Mouse (Mus musculus): Measurements from ENCODE around the gene Igf2r. TPM values are rescaled to one million over a fixed set of nuclear protein-coding genes. Genes with fewer than 3 reads are reported as not detected.

Gene Igf2r
- total and polyA plus RNA-seq, 3 experiments = 20.3 to 75.5 (median 74.3) TPM

DNA sequence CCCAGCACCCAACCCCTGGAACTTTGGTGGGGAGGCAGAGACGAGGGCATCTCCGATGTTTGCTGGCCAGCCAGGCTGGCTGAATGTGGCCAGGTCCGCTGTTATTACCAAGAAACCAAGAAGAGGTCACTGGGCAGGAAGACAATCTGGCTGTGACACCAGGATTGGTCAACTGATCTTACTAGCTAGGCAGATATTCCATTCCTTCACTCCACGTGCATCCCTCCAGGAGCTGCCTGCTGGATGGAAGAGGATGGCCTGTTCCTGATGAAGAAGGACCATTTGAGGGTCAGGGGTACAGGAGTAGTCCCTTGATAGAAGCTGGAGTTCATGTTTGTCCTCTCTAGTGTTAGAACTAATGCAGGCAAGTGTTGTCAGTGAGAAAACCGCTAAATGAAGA, 1.0 kb upstream of the Igf2r start:
- ATAC-seq (ENCODE audit: extremely low read depth, insufficient number of reproducible peaks, low FRiP score, poor library complexity, severe bottlenecking) = no peak
- Histone ChIP-seq H3K27me3 (ENCODE audit: insufficient read depth, low read length) (no peaks in the 10 kb centered on the region), H3K4me1 (ENCODE audit: insufficient read depth, low read depth, low read length) (peaks cover 29% of the 10 kb centered on the region), H3K36me3 (replicated peaks) (peaks cover 77% of the 10 kb centered on the region), H3K4me3 (ENCODE audit: low read depth, low read length) (no peak overlapping the region; the same call in 1 of the 2 replicates), H3K9me3 (replicated peaks) (peaks cover 17% of the 10 kb centered on the region)
- DNase-seq (ENCODE audit: low spot score) = no peak
- TF ChIP-seq POLR2AphosphoS5 (IDR thresholded peaks at IDR 0.05; ENCODE audit: insufficient replicate concordance, low read depth, low read length) = no peak

DNA sequence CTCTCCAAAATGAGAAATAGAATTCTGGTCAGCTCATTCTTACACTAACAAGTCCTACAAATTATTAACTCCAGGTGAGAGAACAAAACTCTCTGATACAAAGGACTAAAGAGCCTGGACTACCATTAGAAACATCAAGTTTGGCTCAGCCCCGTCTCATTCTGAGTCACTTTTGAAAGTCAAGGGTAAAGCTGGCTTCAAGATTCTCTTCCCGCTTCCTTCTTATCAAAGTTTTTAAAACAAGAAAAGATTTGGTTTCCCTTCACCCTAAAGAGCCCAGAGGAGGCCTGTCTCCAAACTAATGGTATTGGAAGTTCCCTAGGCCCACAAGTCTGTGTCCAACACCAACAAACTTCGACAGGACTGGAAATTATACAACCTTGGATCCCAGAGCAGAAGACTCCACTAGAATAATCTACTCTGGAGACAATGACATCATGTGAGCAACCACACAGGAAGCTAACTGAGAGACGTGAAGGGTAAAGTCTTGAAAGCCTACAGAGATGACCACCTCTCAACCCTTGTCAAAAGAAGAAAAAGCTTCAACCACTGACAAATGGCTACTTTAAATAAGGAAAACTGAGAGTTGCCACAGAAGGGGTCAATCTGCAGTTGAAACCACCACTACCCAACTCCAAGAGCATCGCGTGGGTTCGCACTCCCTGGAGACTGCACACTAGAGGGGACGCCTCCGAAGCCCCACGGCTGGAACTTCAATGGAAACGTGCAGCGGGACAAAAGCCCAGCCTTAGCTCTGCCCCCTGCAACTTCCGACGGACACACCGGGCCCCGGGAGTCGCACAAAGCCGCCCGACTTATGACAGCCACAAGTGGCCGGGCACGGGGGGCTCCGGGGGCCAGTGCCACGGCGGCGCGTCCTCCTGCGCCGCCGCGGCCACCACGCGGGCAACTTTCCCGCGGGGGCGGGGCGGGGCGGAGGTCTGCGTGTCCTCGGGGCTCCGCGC, 767 bp downstream of the Igf2r start:
- ATAC-seq (ENCODE audit: extremely low read depth, insufficient number of reproducible peaks, low FRiP score, poor library complexity, severe bottlenecking) (no peak), DNase-seq (ENCODE audit: low spot score) (no peak)
- peaks cover 37% of the 10 kb centered on the region for H3K4me1 ChIP-seq (ENCODE audit: insufficient read depth, low read depth, low read length)
- peaks cover 17% of the 10 kb centered on the region for H3K9me3 ChIP-seq (replicated peaks)
- peaks cover 83% of the 10 kb centered on the region for H3K36me3 ChIP-seq (replicated peaks)
- TF ChIP-seq GATA1 (IDR thresholded peaks at IDR 0.05; ENCODE audit: borderline replicate concordance, low read length) = no peak
- TF ChIP-seq GATA2 (IDR thresholded peaks at IDR 0.05; ENCODE audit: borderline replicate concordance, low read depth, low read length) = no peak
- TF ChIP-seq CTCF (IDR thresholded peaks at IDR 0.05; ENCODE audit: low read depth, low read length) = no peak
- no peak for TF ChIP-seq TAL1 (conservative IDR thresholded peaks at IDR 0.05; ENCODE audit: low read depth, low read length)
- peak overlapping the region; percentile 85 for H3K4me3 ChIP-seq (ENCODE audit: low read depth, low read length)
- H3K27me3 ChIP-seq (ENCODE audit: insufficient read depth, low read length) = no peaks in the 10 kb centered on the region

DNA sequence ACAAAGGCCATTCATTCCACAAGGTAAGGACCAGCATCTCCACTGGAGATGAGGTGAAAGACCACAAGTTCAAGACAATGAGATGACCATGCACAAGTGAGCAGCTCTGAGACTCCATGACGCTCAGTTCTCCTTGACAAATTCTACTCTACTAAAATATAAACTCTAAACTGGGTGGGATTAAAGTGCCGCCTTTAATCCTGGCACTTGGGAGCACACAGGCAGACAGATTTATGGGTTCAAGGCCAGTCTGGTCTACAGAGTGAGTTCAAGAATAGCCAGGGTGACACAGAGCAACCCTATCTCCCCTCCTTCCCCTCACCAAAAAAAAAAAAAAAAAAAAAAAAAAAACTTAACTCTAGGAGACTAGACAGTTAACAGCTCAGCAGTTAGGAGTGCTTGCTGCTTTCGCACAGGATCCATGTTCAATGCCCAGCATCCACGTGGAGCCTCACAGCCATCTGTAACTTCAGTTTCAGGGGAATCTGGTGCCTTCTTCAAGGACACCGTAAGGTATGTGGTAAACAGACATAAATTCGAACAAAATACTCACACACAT, 2.1 kb downstream of the Igf2r start:
- DNase-seq (ENCODE audit: low spot score) = no peak
- ATAC-seq (ENCODE audit: extremely low read depth, insufficient number of reproducible peaks, low FRiP score, poor library complexity, severe bottlenecking) = no peak
- TF ChIP-seq GATA2 (IDR thresholded peaks at IDR 0.05; ENCODE audit: borderline replicate concordance, low read depth, low read length) = no peak
- Histone ChIP-seq H3K27me3 (ENCODE audit: insufficient read depth, low read length) (no peaks in the 10 kb centered on the region), H3K4me3 (ENCODE audit: low read depth, low read length) (peak overlapping the region; percentile 40; the same call in 1 of the 2 replicates), H3K4me1 (ENCODE audit: insufficient read depth, low read depth, low read length) (peaks cover 39% of the 10 kb centered on the region), H3K36me3 (replicated peaks) (peaks cover 89% of the 10 kb centered on the region), H3K9me3 (replicated peaks) (peaks cover 17% of the 10 kb centered on the region)

DNA sequence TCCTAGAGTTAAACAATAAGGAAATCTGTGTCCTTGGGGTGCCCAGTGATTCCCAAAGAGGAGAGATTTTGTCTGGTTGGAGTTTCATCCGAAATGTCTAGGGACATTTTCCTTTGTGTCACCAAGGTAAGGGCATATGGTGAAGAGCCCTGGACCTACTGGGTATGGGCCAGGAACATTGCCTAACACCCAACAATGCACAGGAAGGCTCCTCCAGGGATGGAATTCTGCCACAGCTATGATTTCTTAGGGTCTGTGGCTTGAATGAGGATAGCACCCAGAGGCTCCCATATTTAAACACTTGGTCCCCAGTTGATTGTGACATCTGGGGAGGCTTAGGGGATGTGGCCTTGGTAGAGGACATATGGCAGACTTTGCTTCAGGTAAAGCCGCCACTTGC, 6.1 kb downstream of the Igf2r start:
- DNase-seq (ENCODE audit: low spot score) = no peak
- H3K36me3 ChIP-seq (replicated peaks) = peaks cover 96% of the 10 kb centered on the region
- no peaks in the 10 kb centered on the region for H3K27me3 ChIP-seq (ENCODE audit: insufficient read depth, low read length)
- H3K4me3 ChIP-seq (ENCODE audit: low read depth, low read length) = no peak overlapping the region
- no peak for ATAC-seq (ENCODE audit: extremely low read depth, insufficient number of reproducible peaks, low FRiP score, poor library complexity, severe bottlenecking)
- peaks cover 66% of the 10 kb centered on the region for H3K4me1 ChIP-seq (ENCODE audit: insufficient read depth, low read depth, low read length)
- no peak for TF ChIP-seq POLR2AphosphoS5 (IDR thresholded peaks at IDR 0.05; ENCODE audit: insufficient replicate concordance, low read depth, low read length)
- no peak for TF ChIP-seq TAL1 (conservative IDR thresholded peaks at IDR 0.05; ENCODE audit: low read depth, low read length)
- no peak for TF ChIP-seq CTCF (IDR thresholded peaks at IDR 0.05; ENCODE audit: low read depth, low read length)
- TF ChIP-seq GATA1 (IDR thresholded peaks at IDR 0.05; ENCODE audit: borderline replicate concordance, low read length) = no peak
- no peak for TF ChIP-seq GATA2 (IDR thresholded peaks at IDR 0.05; ENCODE audit: borderline replicate concordance, low read depth, low read length)
- H3K9me3 ChIP-seq (replicated peaks) = no peaks in the 10 kb centered on the region

DNA sequence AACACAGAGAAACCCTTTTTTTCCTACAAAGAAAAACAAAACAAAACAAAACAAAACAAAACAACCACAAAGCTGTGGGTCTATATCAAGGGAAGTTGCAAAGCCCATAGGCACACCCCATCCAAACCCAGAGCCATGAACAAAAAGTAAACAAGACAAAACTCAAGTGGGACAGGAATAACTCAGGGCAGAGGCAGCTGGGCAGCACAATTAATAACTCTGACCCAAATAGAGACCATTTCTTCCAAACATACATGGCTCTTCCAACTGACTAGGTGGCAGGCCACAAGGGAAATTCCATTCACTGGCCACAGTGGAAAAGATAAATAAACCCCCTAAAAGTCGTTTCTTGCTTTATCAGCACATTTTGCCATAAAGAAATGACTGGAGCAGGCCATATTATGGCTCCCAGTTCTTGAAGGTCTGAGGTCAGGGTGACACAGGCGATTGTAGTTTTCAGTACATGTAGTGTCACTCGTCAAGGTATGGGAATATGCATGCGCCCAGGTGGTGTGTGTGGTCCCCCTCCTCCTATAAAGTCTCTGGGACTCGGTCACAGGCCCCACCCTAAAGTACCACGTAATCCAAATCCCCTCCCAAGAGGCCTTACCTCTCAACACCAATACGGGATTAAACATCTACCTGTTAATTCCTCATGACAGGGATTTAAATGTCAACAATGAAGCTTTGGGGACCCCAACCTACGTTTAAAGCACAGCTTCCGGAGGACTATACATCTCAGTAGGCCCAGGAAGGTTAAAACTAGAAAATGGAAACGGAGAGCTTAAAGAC, 8.9 kb downstream of the Igf2r start:
- DNase-seq (ENCODE audit: low spot score) (no peak), ATAC-seq (ENCODE audit: extremely low read depth, insufficient number of reproducible peaks, low FRiP score, poor library complexity, severe bottlenecking) (no peak)
- TF ChIP-seq TAL1 (conservative IDR thresholded peaks at IDR 0.05; ENCODE audit: low read depth, low read length) (no peak), POLR2AphosphoS5 (IDR thresholded peaks at IDR 0.05; ENCODE audit: insufficient replicate concordance, low read depth, low read length) (no peak), GATA2 (IDR thresholded peaks at IDR 0.05; ENCODE audit: borderline replicate concordance, low read depth, low read length) (no peak), GATA1 (IDR thresholded peaks at IDR 0.05; ENCODE audit: borderline replicate concordance, low read length) (no peak), CTCF (IDR thresholded peaks at IDR 0.05; ENCODE audit: low read depth, low read length) (no peak)
- H3K9me3 ChIP-seq (replicated peaks) = no peaks in the 10 kb centered on the region
- H3K4me3 ChIP-seq (ENCODE audit: low read depth, low read length) = no peak overlapping the region
- H3K4me1 ChIP-seq (ENCODE audit: insufficient read depth, low read depth, low read length) = peaks cover 74% of the 10 kb centered on the region
- peaks cover 93% of the 10 kb centered on the region for H3K36me3 ChIP-seq (replicated peaks)
- no peaks in the 10 kb centered on the region for H3K27me3 ChIP-seq (ENCODE audit: insufficient read depth, low read length)

DNA sequence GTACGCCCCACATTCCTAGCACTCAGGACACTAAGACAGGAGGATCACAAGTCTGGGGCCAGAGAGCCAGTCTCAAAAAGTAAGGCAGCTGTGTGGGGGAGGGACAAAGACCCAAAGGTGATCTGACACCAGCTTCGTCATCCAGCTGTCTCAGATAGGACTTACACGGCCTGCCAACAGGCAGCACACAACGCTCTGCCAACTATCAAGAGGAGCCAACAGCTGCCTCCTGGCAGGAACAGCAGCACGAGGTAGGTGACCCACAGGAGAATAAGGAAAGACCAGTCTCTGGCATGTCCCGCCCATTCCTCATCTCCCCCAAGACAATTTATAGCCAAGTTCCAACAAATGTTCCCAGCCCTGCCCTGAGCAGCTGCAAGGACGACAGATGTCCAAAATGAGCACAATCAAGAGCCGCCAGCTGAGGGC, 9.8 kb downstream of the Igf2r start:
- Histone ChIP-seq H3K27me3 (ENCODE audit: insufficient read depth, low read length) (no peaks in the 10 kb centered on the region), H3K4me3 (ENCODE audit: low read depth, low read length) (no peak overlapping the region), H3K36me3 (replicated peaks) (peaks cover 93% of the 10 kb centered on the region), H3K4me1 (ENCODE audit: insufficient read depth, low read depth, low read length) (peaks cover 81% of the 10 kb centered on the region), H3K9me3 (replicated peaks) (no peaks in the 10 kb centered on the region)
- DNase-seq (ENCODE audit: low spot score) (no peak), ATAC-seq (ENCODE audit: extremely low read depth, insufficient number of reproducible peaks, low FRiP score, poor library complexity, severe bottlenecking) (no peak)
- TF ChIP-seq GATA2 (IDR thresholded peaks at IDR 0.05; ENCODE audit: borderline replicate concordance, low read depth, low read length) = no peak
- no peak for TF ChIP-seq POLR2AphosphoS5 (IDR thresholded peaks at IDR 0.05; ENCODE audit: insufficient replicate concordance, low read depth, low read length)
- TF ChIP-seq CTCF (IDR thresholded peaks at IDR 0.05; ENCODE audit: low read depth, low read length) = no peak
- TF ChIP-seq GATA1 (IDR thresholded peaks at IDR 0.05; ENCODE audit: borderline replicate concordance, low read length) = no peak
- no peak for TF ChIP-seq TAL1 (conservative IDR thresholded peaks at IDR 0.05; ENCODE audit: low read depth, low read length)

All from G1E (cell line).